Mouse (Mus musculus) heart, embryonic 14.5 days (tissue): ENCODE results near the gene Car6. TPM values are rescaled to one million over a fixed set of nuclear protein-coding genes. Genes with fewer than 3 reads are reported as not detected.

Source experiments
- ATAC-seq: fragments of 200-750 bp; cut with Nextera tagmentation; 2 replicates; pipeline ENCODE4 v1.8.0; 2017; ENCODE audit warnings: low read depth, moderate TSS enrichment; ENCODE audit not compliant: insufficient number of reproducible peaks, insufficient read depth, low FRiP score
- H3K27ac ChIP-seq, 2 experiments: fragments of 200-500 bp in 1 of 2; fragments of 300-500 bp in 1 of 2; sonication (generic) in 1 of 2; replicated peaks in 1 of 2; 2 replicates each; pipeline ENCODE4 v1.5.1; 2012 to 2014; ENCODE audit warnings: low read depth in 2 of 2, low read length in 2 of 2, control low read depth in 1 of 2, mild to moderate bottlenecking in 1 of 2, mixed read lengths in 1 of 2; ENCODE audit not compliant: control insufficient read depth in 1 of 2, insufficient read depth in 1 of 2
- H3K27me3 ChIP-seq: fragments of 300-500 bp; sonication (generic); 2 replicates; pipeline ENCODE4 v1.6.1; 2014; ENCODE audit warnings: mild to moderate bottlenecking, low read length, control low read depth; ENCODE audit not compliant: control insufficient read depth, insufficient read depth
- H3K36me3 ChIP-seq: fragments of 300-500 bp; sonication (generic); 2 replicates; pipeline ENCODE4 v1.6.1; 2014; ENCODE audit warnings: mild to moderate bottlenecking, control low read depth, low read length, mixed read lengths; ENCODE audit not compliant: control insufficient read depth, insufficient read depth
- H3K4me1 ChIP-seq, 2 experiments: fragments of 200-500 bp in 1 of 2; fragments of 300-500 bp in 1 of 2; sonication (generic) in 1 of 2; 2 replicates each; pipeline ENCODE4 v1.6.1; 2012 to 2014; ENCODE audit warnings: low read length in 2 of 2, control low read depth in 1 of 2, mixed read lengths in 1 of 2; ENCODE audit not compliant: control insufficient read depth in 2 of 2, insufficient read depth in 2 of 2
- H3K4me2 ChIP-seq: fragments of 300-500 bp; sonication (generic); 2 replicates; pipeline ENCODE4 v1.6.1; 2014; ENCODE audit warnings: mild to moderate bottlenecking, low read length
- H3K4me3 ChIP-seq, 2 experiments: fragments of 200-500 bp in 1 of 2; fragments of 300-500 bp in 1 of 2; sonication (generic) in 1 of 2; 2 replicates each; pipeline ENCODE4 v1.5.1; 2012 to 2014; ENCODE audit warnings: low read length in 2 of 2, mild to moderate bottlenecking in 2 of 2, control low read depth in 1 of 2, low read depth in 1 of 2, moderate library complexity in 1 of 2; ENCODE audit not compliant: control insufficient read depth in 1 of 2, insufficient read depth in 1 of 2
- H3K9ac ChIP-seq: fragments of 300-500 bp; sonication (generic); 2 replicates; pipeline ENCODE4 v1.6.1; 2014; ENCODE audit warnings: mild to moderate bottlenecking, low read length
- H3K9me3 ChIP-seq: fragments of 300-500 bp; sonication (generic); 2 replicates; pipeline ENCODE4 v1.6.1; 2016; ENCODE audit warnings: low read length, control low read depth; ENCODE audit not compliant: control insufficient read depth
- WGBS: fragments of 180-500 bp; shearing (Covaris S2); extraction: QIAGEN DNeasy Blood & Tissue Kit; methylation state at CpG from one replicate; pipeline ENCODE4 v1.1.7; 2014; 5-methylcytosine and 5-hydroxymethylcytosine counted together
- polyA plus RNA-seq: library from polyadenylated mRNA; unstranded; fragments of >200 nt; fragmentation: Nextera tagmentation; extraction: Ambion mirVana; gene quantifications from 2 replicates; pipeline ENCODE4 v1.2.1, GENCODE M21; 2014

Car6 gene
- polyA plus RNA-seq, 1 experiment from 2014 or later, result not detected

DNA sequence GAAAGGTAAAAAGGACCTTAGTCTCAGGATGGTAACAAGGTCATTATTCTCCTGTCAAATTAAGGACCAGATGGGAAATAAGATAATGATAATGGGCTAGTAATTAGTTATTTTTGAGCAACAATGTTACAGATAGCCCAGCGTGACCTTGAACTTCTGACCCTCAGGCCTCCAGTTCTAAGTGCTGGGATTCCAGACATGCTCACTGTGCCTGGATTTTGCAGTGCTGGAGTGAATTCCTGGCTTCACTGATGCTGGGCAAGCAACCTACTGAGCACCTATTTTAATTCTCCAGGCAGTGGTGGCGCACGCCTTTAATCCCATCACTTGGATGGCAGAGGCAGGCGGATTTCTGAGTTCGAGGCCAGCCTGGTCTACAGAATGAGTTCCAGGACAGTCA lies 8.6 kb upstream of the Car6 start:
- no peak overlapping the region for H3K4me3 ChIP-seq
- H3K27me3 ChIP-seq, result no peaks in the 10 kb centered on the region
- H3K36me3 ChIP-seq, result no peaks in the 10 kb centered on the region
- no peak for ATAC-seq
- H3K9me3 ChIP-seq, result no peaks in the 10 kb centered on the region
- no peak overlapping the region for H3K27ac ChIP-seq
- no peak overlapping the region for H3K9ac ChIP-seq
- WGBS, result 80% methylated on average over 5 of the region's 5 CpGs
- peaks cover 0 to 2% of the 10 kb centered on the region in 2 experiments; a peak in 2 of 4 replicates for H3K4me1 ChIP-seq
- no peak overlapping the region for H3K4me2 ChIP-seq

- Histone ChIP-seq H3K36me3 (no peaks in the 10 kb centered on the region), H3K4me3 (no peak overlapping the region), H3K4me1 (no peaks in the 10 kb centered on the region), H3K4me2 (no peak overlapping the region), H3K27ac (no peak overlapping the region), H3K9me3 (no peaks in the 10 kb centered on the region), H3K9ac (no peak overlapping the region), H3K27me3 (no peaks in the 10 kb centered on the region)
- 73% methylated on average over 3 of the region's 3 CpGs for WGBS
- no peak for ATAC-seq
Measured at GRCm38 (mm10) chr4:150204877-150205276, 3.7 kb upstream of the Car6 start.

GRCm38 (mm10) chr4:150202702-150203101 lies 1.6 kb upstream of the Car6 start:
- Histone ChIP-seq H3K27me3 (no peaks in the 10 kb centered on the region), H3K27ac (no peak overlapping the region), H3K4me1 (no peaks in the 10 kb centered on the region), H3K36me3 (no peaks in the 10 kb centered on the region), H3K4me2 (no peak overlapping the region), H3K9ac (no peak overlapping the region), H3K9me3 (no peaks in the 10 kb centered on the region), H3K4me3 (no peak overlapping the region)
- WGBS, result 82% methylated on average over 5 of the region's 5 CpGs
- no peak for ATAC-seq

- 59% methylated on average over 9 of the region's 9 CpGs for WGBS
- Histone ChIP-seq H3K9ac (no peak overlapping the region), H3K27ac (no peak overlapping the region), H3K27me3 (no peaks in the 10 kb centered on the region), H3K4me1 (no peaks in the 10 kb centered on the region), H3K9me3 (no peaks in the 10 kb centered on the region), H3K4me2 (no peak overlapping the region), H3K36me3 (no peaks in the 10 kb centered on the region), H3K4me3 (no peak overlapping the region)
- no peak for ATAC-seq
Measured at GRCm38 (mm10) chr4:150198268-150198667, 2.9 kb downstream of the Car6 start.

DNA sequence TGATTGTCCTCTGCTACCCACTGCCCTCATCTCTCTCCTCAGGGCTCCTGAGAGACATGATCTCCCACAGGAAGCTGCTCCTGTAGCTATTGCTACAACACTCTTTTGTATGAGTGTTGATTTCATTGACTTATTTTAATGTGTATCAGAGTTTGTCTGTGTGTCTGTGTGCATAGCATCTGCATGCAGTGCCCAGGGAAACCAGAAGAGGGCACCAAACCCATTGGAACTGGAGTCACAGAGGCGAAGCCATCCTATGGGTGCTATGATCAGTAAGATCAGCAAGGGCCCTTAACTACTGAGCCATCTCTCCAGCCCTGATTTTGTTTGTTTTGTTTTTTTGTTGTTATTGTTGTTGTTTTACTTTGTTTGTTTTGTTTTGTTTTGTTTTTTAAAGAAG lies 7.2 kb downstream of the Car6 start:
- no peak for ATAC-seq
- no peak overlapping the region for H3K4me3 ChIP-seq
- no peak overlapping the region for H3K27ac ChIP-seq
- no peaks in the 10 kb centered on the region for H3K4me1 ChIP-seq
- no peak overlapping the region for H3K4me2 ChIP-seq
- 61% methylated on average over 1 of the region's 1 CpGs for WGBS
- no peaks in the 10 kb centered on the region for H3K27me3 ChIP-seq
- H3K9ac ChIP-seq, result no peak overlapping the region
- no peaks in the 10 kb centered on the region for H3K36me3 ChIP-seq
- H3K9me3 ChIP-seq, result no peaks in the 10 kb centered on the region

DNA sequence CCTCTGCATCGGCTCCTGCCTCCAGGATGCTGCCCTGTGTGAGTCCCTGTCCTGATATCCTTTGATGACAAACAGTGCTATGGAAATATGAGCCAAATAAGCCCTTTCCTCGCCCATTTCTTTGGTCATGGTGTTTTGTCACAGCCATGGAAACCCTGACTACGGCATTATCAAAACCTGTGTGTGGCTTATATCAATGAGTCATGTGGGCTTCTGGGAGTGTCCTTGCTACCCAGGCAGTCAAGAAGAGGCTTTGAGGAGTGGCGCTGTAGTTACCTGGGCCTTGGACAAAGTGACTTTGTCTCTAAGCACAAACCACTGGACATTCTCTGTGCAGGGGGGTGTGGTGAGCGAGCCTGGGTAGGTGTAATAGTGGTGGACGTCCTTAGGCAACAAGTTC lies 8.9 kb downstream of the Car6 start:
- Histone ChIP-seq H3K4me3 (no peak overlapping the region), H3K36me3 (no peaks in the 10 kb centered on the region), H3K4me1 (no peaks in the 10 kb centered on the region), H3K27ac (no peak overlapping the region), H3K27me3 (no peaks in the 10 kb centered on the region), H3K4me2 (no peak overlapping the region), H3K9ac (no peak overlapping the region), H3K9me3 (no peaks in the 10 kb centered on the region)
- 69% methylated on average over 6 of the region's 6 CpGs for WGBS
- ATAC-seq, result no peak

- H3K9ac ChIP-seq, result no peak overlapping the region
- no peak overlapping the region for H3K4me3 ChIP-seq
- 48% methylated on average over 11 of the region's 11 CpGs for WGBS
- no peak overlapping the region for H3K27ac ChIP-seq
- no peaks in the 10 kb centered on the region for H3K9me3 ChIP-seq
- H3K36me3 ChIP-seq, result no peaks in the 10 kb centered on the region
- no peaks in the 10 kb centered on the region for H3K27me3 ChIP-seq
- no peaks in the 10 kb centered on the region for H3K4me1 ChIP-seq
- H3K4me2 ChIP-seq, result no peak overlapping the region
- no peak for ATAC-seq
Measured at GRCm38 (mm10) chr4:150188236-150188635, 12.9 kb downstream of the Car6 start.

DNA sequence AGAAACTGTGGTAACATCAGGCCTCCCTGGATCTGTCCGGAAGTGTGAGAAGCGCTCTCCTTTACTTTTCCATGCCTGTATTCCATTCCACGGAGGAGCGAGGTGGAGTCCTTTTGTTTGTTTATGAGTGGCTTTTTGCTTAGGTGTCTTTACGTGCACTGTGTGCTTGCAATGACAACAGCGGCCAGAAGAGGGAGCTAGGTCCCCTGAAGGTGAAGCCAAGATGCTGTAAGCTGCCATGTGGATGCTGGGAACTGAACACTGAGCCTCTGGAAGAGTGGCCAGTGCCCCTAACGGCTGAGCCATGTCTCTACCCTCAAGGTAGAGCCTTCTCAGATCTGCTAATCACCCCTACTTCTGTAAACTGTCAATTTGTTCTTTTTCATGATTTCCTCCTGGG lies 19.8 kb downstream of the Car6 start:
- Histone ChIP-seq H3K9me3 (peaks cover 4% of the 10 kb centered on the region), H3K4me1 (peaks cover 0 to 2% of the 10 kb centered on the region in 2 experiments; a peak in 1 of 4 replicates), H3K4me2 (no peak overlapping the region), H3K27ac (no peak overlapping the region), H3K9ac (no peak overlapping the region), H3K4me3 (no peak overlapping the region), H3K27me3 (no peaks in the 10 kb centered on the region), H3K36me3 (no peaks in the 10 kb centered on the region)
- no peak for ATAC-seq
- WGBS, result 85% methylated on average over 7 of the region's 7 CpGs
